Mouse (Mus musculus) myocyte (in vitro differentiated cells): ENCODE data around the gene Cd38.

Experiments used
- POLR2A ChIP-seq: IDR thresholded peaks from one replicate; pipeline ENCODE4 v1.6.1; 2011; ENCODE audit warnings: low read depth, mild to moderate bottlenecking, control low read depth, moderate library complexity; ENCODE audit not compliant: insufficient read length
- TCF12 ChIP-seq: IDR thresholded peaks from one replicate; pipeline ENCODE4 v1.6.1; 2011; ENCODE audit warnings: mild to moderate bottlenecking, control low read depth; ENCODE audit not compliant: poor library complexity, insufficient read depth, severe bottlenecking

GRCm38 (mm10) chr5:43933269-43933668 lies 64.9 kb downstream of the Cd38 start:
- TF ChIP-seq POLR2A (no peak), TCF12 (no peak)
